In genomic region chr7:25704716-25705364, GRCm38 (mm10) we compare ENCODE assay signal across 8 mouse cellular contexts. TPM values are rescaled to one million over a fixed set of nuclear protein-coding genes. Genes with fewer than 3 reads are reported as not detected.
DNase-seq lines count a peak whose midpoint lies in the region; ATAC-seq lines count a peak whose summit lies in the region.

No protein-coding gene starts in this region.

- no peak overlapping the region for H3K27ac ChIP-seq in kidney, embryonic 15.5 days
- H3K27ac ChIP-seq in embryonic facial prominence, embryonic 12.5 days = no peak overlapping the region
- H3K27ac ChIP-seq in hindbrain, embryonic 15.5 days (replicated peaks) = no peak overlapping the region
- H3K27ac ChIP-seq in midbrain, embryonic 13.5 days = no peak overlapping the region

- 0 out of 2 replicates have a peak, but pooled peaks have one; percentile 12 for ATAC-seq in kidney, embryonic 15.5 days (replicated peaks; ENCODE audit: low FRiP score)
- ATAC-seq in embryonic facial prominence, embryonic 12.5 days (ENCODE audit: insufficient number of reproducible peaks, insufficient read depth, low FRiP score, low TSS enrichment) = no peak
- peak; percentile 54; the same call in 1 of the 2 replicates for ATAC-seq in hindbrain, embryonic 15.5 days (ENCODE audit: low FRiP score, low read depth)
- ATAC-seq in midbrain, embryonic 13.5 days = peak; percentile 65

- peak overlapping the region; percentile 27 for H3K4me3 ChIP-seq in kidney, embryonic 15.5 days (replicated peaks)
- H3K4me3 ChIP-seq in embryonic facial prominence, embryonic 12.5 days = peak overlapping the region; percentile 25
- peak overlapping the region; percentile 39 for H3K4me3 ChIP-seq in hindbrain, embryonic 15.5 days
- peak overlapping the region; percentile 35 for H3K4me3 ChIP-seq in midbrain, embryonic 13.5 days (replicated peaks)

- peaks cover 13% of the 10 kb centered on the region for H3K27me3 ChIP-seq in kidney, embryonic 15.5 days
- H3K27me3 ChIP-seq in embryonic facial prominence, embryonic 12.5 days = peaks cover 18% of the 10 kb centered on the region
- H3K27me3 ChIP-seq in hindbrain, embryonic 15.5 days = no peaks in the 10 kb centered on the region
- peaks cover 15% of the 10 kb centered on the region for H3K27me3 ChIP-seq in midbrain, embryonic 13.5 days

- H3K36me3 ChIP-seq in kidney, embryonic 15.5 days = peaks cover 15% of the 10 kb centered on the region
- no peaks in the 10 kb centered on the region for H3K36me3 ChIP-seq in embryonic facial prominence, embryonic 12.5 days
- no peaks in the 10 kb centered on the region for H3K36me3 ChIP-seq in hindbrain, embryonic 15.5 days
- no peaks in the 10 kb centered on the region for H3K36me3 ChIP-seq in midbrain, embryonic 13.5 days

- DNase-seq in kidney, postnatal 14 days = no peak
- DNase-seq in urinary bladder, postnatal 14 days (ENCODE audit: low spot score) = no peak
- no peak for DNase-seq in MN1 (ENCODE audit: low spot score)
- DNase-seq in urinary bladder, postnatal 4 days (ENCODE audit: low spot score in 2 of 2) = no peak

- peaks cover 55% of the 10 kb centered on the region for H3K4me1 ChIP-seq in kidney, embryonic 15.5 days
- peaks cover 21% of the 10 kb centered on the region for H3K4me1 ChIP-seq in embryonic facial prominence, embryonic 12.5 days
- H3K4me1 ChIP-seq in hindbrain, embryonic 15.5 days (replicated peaks) = peaks cover 18% of the 10 kb centered on the region
- H3K4me1 ChIP-seq in midbrain, embryonic 13.5 days (replicated peaks) = peaks cover 18% of the 10 kb centered on the region

- H3K9me3 ChIP-seq in kidney, embryonic 15.5 days (replicated peaks) = peaks cover 2% of the 10 kb centered on the region; the same call in 1 of the 2 replicates
- 0 out of 2 replicates have a peak, but pooled peaks cover 3% of the 10 kb centered on the region for H3K9me3 ChIP-seq in embryonic facial prominence, embryonic 12.5 days
- no peaks in the 10 kb centered on the region for H3K9me3 ChIP-seq in hindbrain, embryonic 15.5 days
- H3K9me3 ChIP-seq in midbrain, embryonic 13.5 days = no peaks in the 10 kb centered on the region

- WGBS in kidney, embryonic 15.5 days = 14% methylated on average over 37 of the region's 37 CpGs
- WGBS in embryonic facial prominence, embryonic 12.5 days = 3% methylated on average over 34 of the region's 37 CpGs
- WGBS in hindbrain, embryonic 15.5 days = 10% methylated on average over 33 of the region's 37 CpGs
- 5% methylated on average over 36 of the region's 37 CpGs for WGBS in midbrain, embryonic 13.5 days

- peak overlapping the region; percentile 58 for H3K4me2 ChIP-seq in kidney, embryonic 15.5 days
- peak overlapping the region; percentile 55 for H3K4me2 ChIP-seq in embryonic facial prominence, embryonic 12.5 days (replicated peaks)
- peak overlapping the region; percentile 77 for H3K4me2 ChIP-seq in hindbrain, embryonic 15.5 days
- peak overlapping the region; percentile 60 for H3K4me2 ChIP-seq in midbrain, embryonic 13.5 days (replicated peaks)

- H3K9ac ChIP-seq in kidney, embryonic 15.5 days = no peak overlapping the region
- H3K9ac ChIP-seq in embryonic facial prominence, embryonic 12.5 days = no peak overlapping the region
- peak overlapping the region; percentile 49 for H3K9ac ChIP-seq in hindbrain, embryonic 15.5 days
- 0 out of 2 replicates have a peak overlapping the region, but pooled peaks have one; percentile 32 for H3K9ac ChIP-seq in midbrain, embryonic 13.5 days (replicated peaks)

RNA-seq across cellular contexts. Expression of gene Ccdc97, which starts 14.0 kb away (rescaled TPM):
- 22.2 and 26.2 TPM in 2 replicates for polyA plus RNA-seq in kidney, embryonic 15.5 days (2015; fragmentation: Nextera tagmentation; extraction: Ambion mirVana)
- 23.7 and 24.6 TPM in 2 replicates for polyA plus RNA-seq in embryonic facial prominence, embryonic 12.5 days (2016; fragmentation: Nextera tagmentation; extraction: Ambion mirVana)
- 30.9 and 40.9 TPM in 2 replicates for polyA plus RNA-seq in hindbrain, embryonic 15.5 days (2015; fragmentation: Nextera tagmentation; extraction: Ambion mirVana)
- polyA plus RNA-seq in midbrain, embryonic 13.5 days (2015; fragmentation: Nextera tagmentation; extraction: Ambion mirVana) = 29.9 and 35.9 TPM in 2 replicates

RNA-seq across cellular contexts. Expression of gene Tgfb1, which starts 18.0 kb away (rescaled TPM):
- 3.0 and 3.1 TPM in 2 replicates for polyA plus RNA-seq in kidney, embryonic 15.5 days (2015; fragmentation: Nextera tagmentation; extraction: Ambion mirVana)
- 2.5 and 3.6 TPM in 2 replicates for polyA plus RNA-seq in embryonic facial prominence, embryonic 12.5 days (2016; fragmentation: Nextera tagmentation; extraction: Ambion mirVana)
- 0.84 and 0.87 TPM in 2 replicates for polyA plus RNA-seq in hindbrain, embryonic 15.5 days (2015; fragmentation: Nextera tagmentation; extraction: Ambion mirVana)
- polyA plus RNA-seq in midbrain, embryonic 13.5 days (2015; fragmentation: Nextera tagmentation; extraction: Ambion mirVana) = 0.59 and 1.2 TPM in 2 replicates

RNA-seq across cellular contexts. Expression of gene B9d2, which starts 24.3 kb away (rescaled TPM):
- 28.4 and 32.3 TPM in 2 replicates for polyA plus RNA-seq in kidney, embryonic 15.5 days (2015; fragmentation: Nextera tagmentation; extraction: Ambion mirVana)
- 27.8 and 28.7 TPM in 2 replicates for polyA plus RNA-seq in embryonic facial prominence, embryonic 12.5 days (2016; fragmentation: Nextera tagmentation; extraction: Ambion mirVana)
- polyA plus RNA-seq in hindbrain, embryonic 15.5 days (2015; fragmentation: Nextera tagmentation; extraction: Ambion mirVana) = 41.1 and 42.8 TPM in 2 replicates
- polyA plus RNA-seq in midbrain, embryonic 13.5 days (2015; fragmentation: Nextera tagmentation; extraction: Ambion mirVana) = 40.3 and 41.4 TPM in 2 replicates

RNA-seq across cellular contexts. Expression of gene Tmem91, which starts 29.9 kb away (rescaled TPM):
- 2.4 and 2.8 TPM in 2 replicates for polyA plus RNA-seq in kidney, embryonic 15.5 days (2015; fragmentation: Nextera tagmentation; extraction: Ambion mirVana)
- polyA plus RNA-seq in embryonic facial prominence, embryonic 12.5 days (2016; fragmentation: Nextera tagmentation; extraction: Ambion mirVana) = 3.7 and 3.8 TPM in 2 replicates
- polyA plus RNA-seq in hindbrain, embryonic 15.5 days (2015; fragmentation: Nextera tagmentation; extraction: Ambion mirVana) = 65.6 and 72.7 TPM in 2 replicates
- 8.8 and 9.7 TPM in 2 replicates for polyA plus RNA-seq in midbrain, embryonic 13.5 days (2015; fragmentation: Nextera tagmentation; extraction: Ambion mirVana)

RNA-seq across cellular contexts. Expression of gene Exosc5, which starts 45.9 kb away (rescaled TPM):
- polyA plus RNA-seq in kidney, embryonic 15.5 days (2015; fragmentation: Nextera tagmentation; extraction: Ambion mirVana) = 81.2 and 87.5 TPM in 2 replicates
- polyA plus RNA-seq in embryonic facial prominence, embryonic 12.5 days (2016; fragmentation: Nextera tagmentation; extraction: Ambion mirVana) = 75.6 and 80.6 TPM in 2 replicates
- 39.3 and 41.8 TPM in 2 replicates for polyA plus RNA-seq in hindbrain, embryonic 15.5 days (2015; fragmentation: Nextera tagmentation; extraction: Ambion mirVana)
- polyA plus RNA-seq in midbrain, embryonic 13.5 days (2015; fragmentation: Nextera tagmentation; extraction: Ambion mirVana) = 44.2 and 44.8 TPM in 2 replicates

Comparison
In these comparisons a context has a peak if more than half of its experiments do, and no peak if none do; other contexts are left out.
1. H3K9ac ChIP-seq: peak in hindbrain, embryonic 15.5 days (single experiment) and midbrain, embryonic 13.5 days (single experiment); none in kidney, embryonic 15.5 days (single experiment) and embryonic facial prominence, embryonic 12.5 days (single experiment).
2. Peak in every context shown above with its lines, with median percentiles within 50 percentile points of each other: H3K4me2 ChIP-seq and H3K4me3 ChIP-seq.